Mouse (Mus musculus) embryo, embryonic 10 days (tissue): ENCODE data around the gene Pafah1b2.
A peak's percentile ranks its signal among the peaks of the same experiment; 100 is the strongest.

Experiments used
- DNase-seq: peaks from one replicate; pipeline ENCODE4 v3.0.0-alpha.2; 2015; ENCODE audit warnings: low spot score

Gene Pafah1b2

DNA sequence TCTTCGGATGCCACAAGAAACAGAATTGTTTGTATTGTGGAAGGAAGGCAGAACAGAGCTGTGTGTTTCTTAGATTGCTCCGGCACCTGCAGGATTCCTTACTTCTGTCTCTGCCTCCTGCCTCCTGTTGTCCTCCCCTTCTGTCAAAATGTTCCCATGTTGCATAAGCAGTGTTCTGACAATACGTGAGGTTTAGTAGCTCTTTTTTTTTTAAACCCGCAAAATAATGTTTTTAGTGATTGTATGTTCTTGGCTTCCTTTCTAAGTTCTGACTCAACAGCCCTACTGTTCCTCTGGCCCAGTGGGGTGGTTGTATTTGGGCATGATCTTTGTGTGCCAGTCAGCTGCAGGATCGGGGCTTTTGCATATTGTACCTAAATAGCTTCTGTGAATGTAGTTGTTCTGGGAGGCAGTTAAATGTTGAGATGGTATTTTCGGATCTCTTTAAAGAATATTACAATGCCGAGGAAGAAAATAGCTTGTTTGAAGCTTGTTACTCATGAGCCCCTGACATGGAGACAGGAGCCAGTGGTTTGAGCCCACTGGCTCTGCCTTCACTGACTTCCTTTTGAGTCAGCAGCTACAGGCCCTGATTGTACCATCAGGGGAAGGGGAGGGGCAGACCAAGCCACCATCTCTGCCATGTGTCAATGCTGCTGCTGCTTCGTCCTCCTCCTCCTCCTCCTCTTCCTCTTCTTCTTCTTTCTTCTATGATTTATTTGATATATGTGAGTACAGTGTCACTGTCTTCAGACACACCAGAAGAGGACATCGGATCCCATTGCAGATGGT, 13.8 kb upstream of the Pafah1b2 start:
- DNase-seq: no peak

- DNase-seq: no peak
Observed at GRCm38 (mm10) chr9:46023591-46023990, 11.1 kb upstream of the Pafah1b2 start.

DNA sequence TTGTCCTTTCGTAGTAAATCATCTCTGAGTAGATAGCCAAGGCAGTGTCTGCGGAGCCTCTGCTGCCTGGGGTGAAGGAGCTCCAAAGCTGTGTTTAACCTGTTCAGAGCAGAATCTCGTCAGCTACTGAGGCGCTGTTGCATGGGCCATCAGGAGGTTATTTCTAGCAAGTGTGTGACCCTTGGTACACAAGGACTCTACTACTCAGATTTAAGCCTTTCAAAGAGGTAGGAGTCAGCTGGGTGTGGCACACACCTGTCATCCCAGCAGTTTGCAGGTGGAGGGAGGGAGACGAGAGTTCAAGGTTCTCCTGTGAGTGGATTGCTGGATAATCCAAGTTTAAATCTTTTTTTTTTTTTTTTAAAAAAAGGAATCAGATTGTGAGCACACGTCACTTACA, 7.5 kb upstream of the Pafah1b2 start:
- no peak for DNase-seq

DNA sequence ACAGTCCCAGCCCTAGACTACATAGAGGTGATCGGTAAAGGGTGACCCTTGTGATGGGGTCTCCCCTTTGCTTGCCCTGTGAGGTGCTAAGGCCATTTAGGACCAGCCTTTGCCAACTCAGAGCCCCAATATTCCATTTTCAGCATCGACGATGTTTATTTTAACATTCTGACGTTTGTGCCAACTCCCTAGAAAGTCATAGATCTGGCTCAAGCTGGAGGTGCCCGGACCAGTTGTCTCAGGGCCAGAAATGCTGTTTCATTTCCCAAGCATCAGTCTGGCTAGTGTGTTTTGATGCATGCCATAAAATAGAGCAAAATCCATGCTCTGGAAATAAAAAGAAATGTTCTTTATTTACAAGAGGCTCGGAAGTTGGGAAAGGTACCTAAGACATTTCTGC, 5.8 kb upstream of the Pafah1b2 start:
- no peak for DNase-seq

DNA sequence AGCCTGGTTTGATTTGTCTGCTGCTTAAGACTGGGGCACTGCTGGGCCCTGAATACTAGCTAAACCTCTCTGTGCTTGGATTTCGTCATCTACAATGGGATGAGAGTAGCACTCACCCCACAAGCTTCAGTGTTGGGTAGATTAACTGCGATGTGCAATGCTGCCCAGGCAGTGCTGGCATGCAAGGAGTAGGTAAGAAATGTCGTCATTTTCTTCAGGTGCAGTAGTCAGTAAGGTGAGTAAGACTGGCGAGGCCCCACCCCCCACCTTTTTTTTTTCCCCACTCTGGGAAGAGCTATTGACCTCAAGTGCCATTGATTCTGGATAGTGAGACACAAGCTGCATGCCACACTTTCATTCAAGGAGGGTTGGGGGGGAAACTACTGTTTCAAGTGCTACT, 3.9 kb upstream of the Pafah1b2 start:
- no peak for DNase-seq

DNA sequence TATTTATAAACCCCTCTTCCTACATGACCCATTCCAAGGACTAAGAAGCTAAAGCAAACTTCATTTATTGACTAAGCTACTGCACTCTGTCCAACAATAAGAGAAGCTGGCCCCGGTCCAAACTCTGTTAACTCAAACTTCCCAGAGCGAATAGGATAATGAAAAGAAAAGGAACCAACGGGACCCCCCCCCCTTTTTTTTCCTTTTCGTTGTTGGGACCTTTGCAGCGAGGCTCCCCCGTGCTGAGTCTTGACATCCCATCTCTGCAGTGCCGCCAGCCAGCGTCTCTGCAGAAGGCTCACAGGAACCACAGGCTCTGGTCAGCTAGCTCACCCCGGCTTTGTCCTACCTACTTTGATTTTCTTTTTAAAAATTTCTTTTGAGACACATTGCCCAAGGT, 3.3 kb upstream of the Pafah1b2 start:
- no peak for DNase-seq

DNA sequence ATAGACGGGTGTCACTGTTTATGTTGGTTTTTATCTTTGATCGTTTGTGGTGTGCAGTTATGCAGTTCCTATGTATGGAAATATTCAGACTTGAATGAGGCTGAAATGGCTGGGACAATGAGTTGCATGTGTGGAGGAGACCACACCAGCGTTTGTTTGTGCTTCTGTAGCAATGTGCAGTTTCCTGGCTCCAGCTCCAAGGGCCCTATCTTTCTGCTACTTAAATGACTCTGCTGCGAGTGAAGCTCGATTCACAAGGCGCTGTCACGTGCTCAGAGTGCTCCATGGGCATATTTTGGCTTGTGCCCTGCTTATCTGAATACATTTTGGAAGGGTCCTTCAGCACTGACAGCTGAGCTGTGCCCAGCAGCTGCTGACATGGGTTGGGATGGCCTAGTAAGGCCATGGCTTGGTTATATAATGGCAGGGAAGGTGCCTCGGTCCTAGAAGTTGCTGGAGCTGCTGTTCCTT, 2.6 kb upstream of the Pafah1b2 start:
- no peak for DNase-seq

DNA sequence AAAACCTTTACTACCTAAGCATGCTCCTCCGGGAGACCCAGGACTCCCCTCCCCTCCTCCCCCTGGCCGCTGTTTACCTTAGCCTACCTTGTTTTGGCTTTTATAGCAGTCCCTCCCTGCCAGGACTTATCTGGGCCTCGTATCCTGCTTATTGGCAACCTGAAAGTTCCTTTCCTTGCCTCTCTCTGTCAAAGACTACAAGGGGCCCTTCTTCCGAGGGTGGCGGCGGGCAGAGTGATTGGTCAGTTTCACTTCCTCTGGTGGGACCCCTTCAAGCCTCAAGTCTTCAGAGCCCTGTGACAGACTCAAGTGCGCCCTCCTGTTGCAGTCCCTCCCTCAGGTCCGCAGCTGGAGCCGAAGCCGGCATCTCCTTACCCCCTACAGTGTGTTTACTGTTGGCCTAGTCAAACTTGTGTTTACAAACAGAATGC, 1.8 kb upstream of the Pafah1b2 start:
- DNase-seq: peak; percentile 74

DNA sequence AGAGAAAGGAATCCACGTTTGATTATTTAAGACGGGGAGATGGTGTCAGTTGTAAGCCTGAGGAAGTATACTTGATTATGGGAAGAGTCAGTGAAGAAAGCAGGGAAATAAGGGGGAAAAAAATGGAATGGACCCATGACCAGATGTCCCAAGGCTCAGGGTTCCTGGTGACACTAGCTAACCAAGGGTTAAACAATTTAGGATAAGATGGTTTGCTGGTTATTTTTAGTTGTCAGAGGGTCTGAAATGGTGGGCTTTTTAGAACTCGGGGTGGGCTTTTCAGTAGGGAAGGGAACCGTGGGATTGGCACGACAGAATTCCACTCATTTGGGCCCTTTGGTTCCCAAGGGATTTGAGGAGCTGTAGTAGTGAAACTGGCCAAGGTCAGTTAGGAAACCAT, 1.1 kb upstream of the Pafah1b2 start:
- DNase-seq: no peak

GRCm38 (mm10) chr9:46013009-46013586, 608 bp upstream of the Pafah1b2 start:
- DNase-seq: peak; percentile 65

GRCm38 (mm10) chr9:46011094-46011970, 1.2 kb downstream of the Pafah1b2 start:
- no peak for DNase-seq

- no peak for DNase-seq
Observed at GRCm38 (mm10) chr9:46009669-46009983, 2.9 kb downstream of the Pafah1b2 start.

DNA sequence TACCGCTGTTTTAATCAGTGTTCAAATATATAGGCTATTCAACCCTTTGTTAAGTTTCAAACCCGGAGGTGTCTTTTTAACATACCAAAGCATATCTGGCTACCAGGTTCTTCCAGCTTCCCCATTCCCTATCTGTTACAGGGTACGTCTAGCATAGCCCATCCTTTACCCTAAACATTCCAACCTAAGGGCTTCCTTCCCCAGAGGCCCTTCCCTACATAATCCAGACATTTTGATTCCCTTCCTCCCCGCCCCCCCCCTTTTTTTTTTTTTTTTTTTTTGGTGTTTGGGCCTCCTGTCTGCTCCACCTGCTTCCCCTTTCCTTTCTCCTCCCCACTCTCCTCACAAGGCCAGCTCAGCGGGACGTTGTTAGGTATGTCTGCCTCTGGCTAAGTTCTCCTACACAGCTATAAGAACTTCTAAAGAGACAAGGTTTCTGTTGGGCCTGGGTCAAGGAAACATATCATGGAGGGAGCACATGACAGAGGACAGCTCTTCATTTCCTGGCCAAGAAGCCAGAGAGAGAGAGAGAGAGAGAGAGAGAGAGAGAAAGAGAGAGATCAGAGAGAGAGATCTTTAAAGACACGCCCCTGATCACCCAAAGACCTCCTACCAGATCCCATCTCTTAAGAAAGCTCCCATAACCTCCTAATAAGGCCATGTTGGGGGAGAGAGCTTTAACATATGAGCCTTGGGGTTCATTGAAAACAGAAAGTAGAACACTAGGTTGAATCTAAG, 3.4 kb downstream of the Pafah1b2 start:
- no peak for DNase-seq

DNA sequence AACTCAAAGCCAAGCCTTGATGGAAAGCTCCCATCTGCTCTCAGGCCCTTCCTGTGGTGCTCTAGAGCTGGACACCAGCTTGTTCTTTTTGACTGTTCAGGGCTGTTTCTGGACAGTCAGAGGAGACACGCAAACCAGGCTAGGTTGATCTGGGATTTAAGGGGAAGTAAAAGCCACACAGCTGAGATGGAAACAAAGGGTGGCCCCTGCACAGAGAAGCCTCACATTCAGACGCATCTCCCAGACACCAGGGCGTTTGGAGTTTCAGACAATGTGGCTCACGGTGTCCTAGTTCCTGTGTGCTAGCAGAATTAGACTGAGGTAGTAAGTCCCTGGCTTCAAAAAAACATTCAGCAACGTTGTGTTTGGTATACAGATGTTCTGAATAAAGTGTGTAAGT, 6.3 kb downstream of the Pafah1b2 start:
- DNase-seq: no peak

DNA sequence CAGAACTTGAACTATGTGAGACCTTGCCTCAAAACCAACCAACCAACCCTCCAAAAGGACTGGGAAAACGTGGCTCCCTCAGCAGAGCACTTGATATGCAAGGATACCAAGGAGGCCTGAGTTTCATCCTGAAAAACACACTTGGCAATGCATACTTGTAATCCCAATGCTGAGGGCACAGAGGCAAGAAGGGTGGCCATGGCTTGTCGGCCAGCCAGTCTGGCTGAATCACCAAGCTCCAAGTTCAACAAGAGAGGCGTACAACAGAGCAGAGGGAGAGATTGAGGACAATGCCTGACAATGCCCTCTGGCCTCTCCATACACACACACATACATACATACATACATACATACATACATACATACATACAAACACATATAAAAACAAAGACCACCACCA, 8.0 kb downstream of the Pafah1b2 start:
- DNase-seq: no peak

GRCm38 (mm10) chr9:46003729-46004128, 8.8 kb downstream of the Pafah1b2 start:
- peak; percentile 81 for DNase-seq

DNA sequence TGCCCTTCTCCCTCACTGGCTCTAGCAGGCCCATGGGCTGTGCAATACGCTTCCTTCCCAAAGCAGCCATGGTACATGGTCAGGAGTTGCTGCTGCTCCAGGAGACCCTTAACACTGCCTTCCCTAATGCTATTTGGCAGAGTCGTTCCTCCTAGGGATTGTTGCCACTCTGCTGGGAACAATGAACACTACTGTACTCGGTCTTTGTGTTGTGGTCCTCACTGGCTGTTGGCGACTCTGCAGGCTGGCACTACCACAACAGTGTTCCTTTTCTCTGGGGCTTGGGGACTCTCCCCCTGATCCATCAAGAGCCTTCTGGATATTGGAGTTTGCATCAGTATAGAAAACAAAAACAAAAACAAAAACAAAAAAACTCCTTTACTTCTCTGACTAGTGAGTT, 13.5 kb downstream of the Pafah1b2 start:
- no peak for DNase-seq

DNA sequence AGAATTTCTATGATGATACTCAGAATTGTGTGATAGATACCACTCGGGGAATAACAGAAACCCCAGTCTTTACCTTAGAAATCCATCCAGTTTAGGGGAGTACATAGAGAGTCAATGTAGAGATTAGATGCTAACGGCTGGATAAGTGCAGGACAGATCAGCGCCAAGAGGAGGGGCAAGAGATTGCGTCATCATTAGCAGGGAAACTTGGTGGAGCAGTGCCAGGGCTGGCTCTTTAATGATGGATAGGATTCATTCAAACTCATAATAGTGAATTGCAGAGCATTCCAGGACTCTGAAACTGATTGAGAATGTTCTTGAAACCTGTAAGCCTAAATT, 27.3 kb downstream of the Pafah1b2 start:
- peak; percentile 73 for DNase-seq

DNA sequence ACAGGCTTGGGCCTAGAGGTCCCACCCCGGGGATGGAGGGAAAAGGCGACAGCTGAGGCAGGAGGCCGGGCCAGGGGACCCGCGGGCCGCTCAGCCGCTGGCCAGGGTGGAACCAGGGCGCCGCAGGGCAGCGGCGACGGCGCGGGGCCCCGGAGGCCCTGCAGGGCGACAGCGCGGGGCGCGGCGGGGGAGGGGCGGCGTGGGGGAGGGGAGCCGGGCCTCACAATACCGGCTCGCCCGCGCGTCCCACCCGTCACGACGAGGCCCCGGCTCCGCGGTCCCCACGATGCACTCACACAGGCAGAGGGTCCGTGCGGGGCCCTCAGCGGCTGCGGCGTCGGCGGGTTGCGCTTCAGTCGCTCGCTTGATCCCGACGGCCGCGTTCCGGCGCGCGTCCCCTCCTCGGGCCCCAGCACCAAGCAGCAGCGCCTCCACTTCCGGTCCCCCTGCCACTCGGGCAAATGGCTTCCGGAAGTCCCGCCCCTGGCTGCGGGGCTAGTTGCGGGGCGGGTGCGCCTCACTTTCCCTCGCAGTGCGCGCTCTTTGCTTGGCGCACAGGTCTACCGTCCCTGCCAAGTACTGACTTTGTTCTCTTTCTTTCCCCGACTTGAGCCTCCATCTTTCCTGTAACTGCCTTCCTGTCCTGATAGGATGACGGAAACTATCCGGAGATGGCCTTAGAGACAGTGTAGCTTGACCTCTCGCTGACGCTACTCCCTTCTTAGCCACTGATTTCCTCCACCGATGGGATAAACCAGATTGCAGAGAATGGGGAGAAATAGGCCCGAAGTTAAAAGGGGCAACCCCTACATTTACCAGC, 27.9 kb downstream of the Pafah1b2 start:
- peak; percentile 94 for DNase-seq

DNA sequence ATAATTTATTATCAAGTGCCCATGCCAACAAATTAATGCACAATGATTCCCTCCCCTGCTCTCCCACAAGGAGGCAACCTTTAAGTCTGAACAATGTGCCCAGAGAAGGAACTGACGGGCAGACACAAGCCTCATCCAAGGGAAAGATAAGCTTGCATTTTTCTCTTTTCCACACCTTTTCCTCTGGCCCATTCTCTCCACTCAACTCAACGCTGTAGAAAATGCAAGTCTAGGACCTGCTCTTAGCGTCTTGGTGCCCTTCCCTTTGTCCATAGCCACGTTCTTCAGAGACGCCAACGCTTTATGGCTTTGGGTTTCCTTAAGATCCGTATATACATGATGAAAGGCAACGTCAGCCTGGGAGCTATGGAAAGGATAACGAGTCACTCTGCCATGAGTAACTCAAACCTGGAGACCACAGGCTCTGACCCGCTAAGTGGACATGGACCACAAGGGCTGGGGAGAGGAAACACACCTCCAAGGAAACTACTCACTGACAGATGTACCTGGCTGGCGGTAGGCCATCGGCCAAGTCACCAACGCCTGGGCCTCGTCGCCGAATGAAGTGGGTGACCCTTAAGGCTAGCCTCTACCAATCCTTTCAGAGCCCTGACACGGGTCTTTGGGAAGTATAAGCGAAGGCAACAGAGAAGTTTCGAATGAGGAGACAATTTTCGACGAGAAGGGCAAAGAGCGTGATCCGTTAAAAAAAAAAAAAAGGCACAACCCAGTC, 28.6 kb downstream of the Pafah1b2 start:
- peak; percentile 43 for DNase-seq

- DNase-seq: no peak
Observed at GRCm38 (mm10) chr9:45981331-45981730, 31.2 kb downstream of the Pafah1b2 start.
